Mouse (Mus musculus) liver, embryonic 12.5 days (tissue): ENCODE results near the gene Olfr522. TPM values are rescaled to one million over a fixed set of nuclear protein-coding genes. Genes with fewer than 3 reads are reported as not detected.
A peak's percentile ranks its signal among the peaks of the same experiment; 100 is the strongest.

Experiments
- ATAC-seq: fragments of 200-750 bp; cut with Nextera tagmentation; 2 replicates; pipeline ENCODE4 v1.8.0; 2017; ENCODE audit warnings: moderate number of reproducible peaks, mild to moderate bottlenecking, moderate library complexity
- H3K27ac ChIP-seq: fragments of 300-500 bp; sonication (generic); 2 replicates; pipeline ENCODE4 v1.5.1; 2016; ENCODE audit warnings: mild to moderate bottlenecking
- H3K27me3 ChIP-seq: fragments of 300-500 bp; sonication (generic); replicated peaks from 2 replicates; pipeline ENCODE4 v1.6.1; 2016; ENCODE audit warnings: mild to moderate bottlenecking, moderate library complexity
- H3K36me3 ChIP-seq: fragments of 300-500 bp; sonication (generic); 2 replicates; pipeline ENCODE4 v1.6.1; 2016; ENCODE audit warnings: mild to moderate bottlenecking, moderate library complexity
- H3K4me1 ChIP-seq: fragments of 300-500 bp; sonication (generic); 2 replicates; pipeline ENCODE4 v1.6.1; 2016
- H3K4me2 ChIP-seq: fragments of 300-500 bp; sonication (generic); 2 replicates; pipeline ENCODE4 v1.6.1; 2016; ENCODE audit warnings: mild to moderate bottlenecking, moderate library complexity
- H3K4me3 ChIP-seq: fragments of 300-500 bp; sonication (generic); 2 replicates; pipeline ENCODE4 v1.5.1; 2016; ENCODE audit warnings: mild to moderate bottlenecking, moderate library complexity
- H3K9ac ChIP-seq: fragments of 300-500 bp; sonication (generic); 2 replicates; pipeline ENCODE4 v1.6.1; 2016; ENCODE audit warnings: mild to moderate bottlenecking, moderate library complexity
- H3K9me3 ChIP-seq: fragments of 300-500 bp; sonication (generic); replicated peaks from 2 replicates; pipeline ENCODE4 v1.6.1; 2016; ENCODE audit warnings: mild to moderate bottlenecking, moderate library complexity
- WGBS: fragments of 180-500 bp; shearing (Covaris S2); methylation state at CpG from one replicate; pipeline ENCODE4 v1.1.7; 2016; ENCODE audit not compliant: insufficient replicate concordance; 5-methylcytosine and 5-hydroxymethylcytosine counted together
- polyA plus RNA-seq: library from polyadenylated mRNA; unstranded; fragments of >200 nt; fragmentation: Nextera tagmentation; extraction: Ambion mirVana; gene quantifications from 2 replicates; pipeline ENCODE4 v1.2.1, GENCODE M21; 2016

Olfr522 gene
- polyA plus RNA-seq, 1 experiment from 2014 or later: not detected

DNA sequence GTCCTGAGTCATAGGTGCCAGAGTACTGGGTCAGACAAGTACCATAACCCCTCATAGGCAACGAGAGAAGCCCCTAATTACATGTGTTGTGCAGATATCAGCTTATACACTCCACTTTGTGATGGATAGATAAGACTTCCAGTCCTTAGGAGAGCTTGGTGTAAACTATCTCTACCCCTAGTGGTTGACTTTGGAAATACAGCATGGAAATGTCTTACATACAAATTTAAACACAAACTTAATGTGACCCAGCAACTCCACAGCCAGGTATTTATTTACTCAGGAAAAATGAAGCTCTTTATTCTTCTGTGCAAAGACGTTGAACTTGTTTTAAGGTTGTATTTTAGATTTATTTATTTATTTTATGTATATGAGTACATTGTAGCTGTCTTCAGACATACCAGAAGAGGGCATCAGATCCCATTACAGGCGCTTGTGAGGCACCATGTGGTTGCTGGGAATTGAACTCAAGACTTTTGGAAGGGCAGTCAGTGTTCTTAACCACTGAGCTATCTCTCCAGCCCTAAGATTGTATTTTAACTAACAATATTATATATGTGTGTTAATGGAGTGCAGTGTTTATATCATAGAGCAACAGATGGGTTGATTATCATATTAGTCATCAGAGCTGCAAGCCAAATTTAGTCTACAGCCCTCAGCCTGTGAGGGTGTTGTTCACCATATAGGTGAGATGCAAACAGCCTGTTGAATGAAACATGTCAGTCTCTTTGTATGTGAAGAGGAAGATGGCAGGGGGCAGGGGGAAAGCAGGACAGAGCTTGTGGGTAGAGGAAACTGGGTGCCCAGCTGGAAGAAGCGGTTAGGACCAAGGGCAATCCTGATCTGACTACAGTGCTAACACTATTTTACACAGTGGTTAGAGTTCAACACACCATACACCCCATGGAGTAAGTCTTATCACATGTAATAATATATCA is 24.1 kb upstream of the Olfr522 start:
- Histone ChIP-seq H3K4me1 (0 out of 2 replicates have a peak, but pooled peaks cover 4% of the 10 kb centered on the region), H3K9me3 (no peaks in the 10 kb centered on the region), H3K27me3 (no peaks in the 10 kb centered on the region; the same call in 1 of the 2 replicates), H3K36me3 (no peaks in the 10 kb centered on the region), H3K27ac (no peak overlapping the region), H3K4me2 (no peak overlapping the region), H3K9ac (no peak overlapping the region), H3K4me3 (no peak overlapping the region)
- 37% methylated on average over 4 of the region's 4 CpGs for WGBS
- peak; percentile 61; the same call in 1 of the 2 replicates for ATAC-seq

DNA sequence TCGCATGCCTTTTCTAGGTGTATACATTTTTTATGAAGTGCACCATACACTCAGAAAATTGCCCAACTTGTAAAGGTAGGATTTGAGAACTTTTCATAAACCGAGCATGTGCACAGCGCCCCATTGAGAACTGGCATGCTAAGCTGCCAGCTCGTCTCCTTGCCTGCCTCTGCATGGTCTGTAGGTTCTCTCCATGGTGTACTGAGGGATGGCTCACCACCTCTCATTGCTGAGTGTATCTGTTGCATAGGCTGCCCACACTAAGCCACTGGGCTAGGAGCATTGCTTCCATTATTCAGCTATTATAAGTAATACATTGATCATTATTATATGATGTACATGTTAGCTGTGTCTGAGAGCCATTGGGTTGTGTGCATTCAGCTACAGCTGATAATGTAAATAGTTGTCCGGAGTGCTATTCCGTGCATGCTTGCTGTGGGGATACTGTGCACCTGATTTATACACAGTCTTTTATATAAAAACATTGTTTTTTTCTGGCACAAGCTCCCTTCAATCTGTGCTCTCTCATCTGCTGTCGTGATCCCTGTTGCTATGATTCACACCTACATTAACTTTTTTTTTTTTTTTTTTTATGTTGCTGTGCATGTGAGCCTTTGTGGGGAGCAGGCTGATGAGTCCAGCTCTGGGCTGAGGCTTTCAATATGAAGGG is 23.3 kb upstream of the Olfr522 start:
- 0 out of 2 replicates have a peak, but pooled peaks cover 4% of the 10 kb centered on the region for H3K4me1 ChIP-seq
- no peak overlapping the region for H3K4me2 ChIP-seq
- no peaks in the 10 kb centered on the region for H3K9me3 ChIP-seq
- H3K4me3 ChIP-seq: no peak overlapping the region
- ATAC-seq: no peak
- no peak overlapping the region for H3K9ac ChIP-seq
- 64% methylated on average over 7 of the region's 7 CpGs for WGBS
- H3K36me3 ChIP-seq: no peaks in the 10 kb centered on the region
- no peaks in the 10 kb centered on the region; the same call in 1 of the 2 replicates for H3K27me3 ChIP-seq
- no peak overlapping the region for H3K27ac ChIP-seq

- no peak overlapping the region for H3K4me2 ChIP-seq
- no peak overlapping the region for H3K27ac ChIP-seq
- no peak overlapping the region for H3K9ac ChIP-seq
- ATAC-seq: peak; percentile 42; the same call in 1 of the 2 replicates
- H3K36me3 ChIP-seq: no peaks in the 10 kb centered on the region
- 0 out of 2 replicates have a peak, but pooled peaks cover 4% of the 10 kb centered on the region for H3K4me1 ChIP-seq
- no peaks in the 10 kb centered on the region; the same call in 1 of the 2 replicates for H3K27me3 ChIP-seq
- H3K9me3 ChIP-seq: no peaks in the 10 kb centered on the region
- no peak overlapping the region for H3K4me3 ChIP-seq
- 55% methylated on average over 18 of the region's 18 CpGs for WGBS
These were observed 22.4 kb upstream of the Olfr522 start for GRCm38 (mm10) chr7:140186646-140187620.

DNA sequence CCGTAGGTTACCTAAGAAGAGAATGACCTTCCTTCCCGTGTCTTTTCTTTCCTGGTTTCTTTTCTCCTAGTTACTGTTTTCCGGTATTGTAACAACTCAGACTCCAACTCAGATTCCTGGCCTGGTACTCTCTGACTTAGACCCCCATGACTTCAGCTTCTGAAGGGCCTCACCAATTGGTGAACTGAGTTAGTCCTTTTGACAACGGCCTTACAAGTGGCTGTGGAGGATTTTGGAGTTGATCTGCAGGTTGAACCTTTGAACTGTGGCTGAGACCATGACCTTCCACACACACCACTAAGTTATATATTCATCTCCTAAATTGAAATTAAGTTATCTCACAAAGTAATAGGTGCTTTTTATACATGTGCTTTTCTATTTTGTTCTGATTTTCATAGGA is 19.6 kb upstream of the Olfr522 start:
- no peak overlapping the region for H3K4me3 ChIP-seq
- H3K9me3 ChIP-seq: no peaks in the 10 kb centered on the region
- no peaks in the 10 kb centered on the region for H3K4me1 ChIP-seq
- 65% methylated on average over 4 of the region's 4 CpGs for WGBS
- no peak overlapping the region for H3K4me2 ChIP-seq
- no peaks in the 10 kb centered on the region for H3K36me3 ChIP-seq
- no peak overlapping the region for H3K9ac ChIP-seq
- H3K27ac ChIP-seq: no peak overlapping the region
- no peaks in the 10 kb centered on the region; the same call in 1 of the 2 replicates for H3K27me3 ChIP-seq
- no peak for ATAC-seq

- H3K4me3 ChIP-seq: no peak overlapping the region
- no peaks in the 10 kb centered on the region for H3K4me1 ChIP-seq
- no peak overlapping the region for H3K27ac ChIP-seq
- H3K27me3 ChIP-seq: no peaks in the 10 kb centered on the region; the same call in 1 of the 2 replicates
- 44% methylated on average over 2 of the region's 2 CpGs for WGBS
- no peak overlapping the region for H3K4me2 ChIP-seq
- ATAC-seq: no peak
- no peaks in the 10 kb centered on the region for H3K9me3 ChIP-seq
- no peak overlapping the region for H3K9ac ChIP-seq
- H3K36me3 ChIP-seq: no peaks in the 10 kb centered on the region
These were observed 16.1 kb upstream of the Olfr522 start for GRCm38 (mm10) chr7:140180692-140181091.

- H3K27me3 ChIP-seq: no peaks in the 10 kb centered on the region
- H3K36me3 ChIP-seq: no peaks in the 10 kb centered on the region
- ATAC-seq: no peak
- no peaks in the 10 kb centered on the region for H3K4me1 ChIP-seq
- H3K4me3 ChIP-seq: no peak overlapping the region
- H3K27ac ChIP-seq: no peak overlapping the region
- no peaks in the 10 kb centered on the region for H3K9me3 ChIP-seq
- H3K9ac ChIP-seq: no peak overlapping the region
- H3K4me2 ChIP-seq: no peak overlapping the region
- 79% methylated on average over 2 of the region's 2 CpGs for WGBS
These were observed 14.6 kb upstream of the Olfr522 start for GRCm38 (mm10) chr7:140179176-140179575.

- Histone ChIP-seq H3K9ac (no peak within 1 kb of the TSS), H3K4me2 (no peak within 1 kb of the TSS), H3K27me3 (no peaks in the 10 kb centered on the region), H3K36me3 (no peaks in the 10 kb centered on the region), H3K27ac (no peak within 1 kb of the TSS), H3K9me3 (no peaks in the 10 kb centered on the region), H3K4me3 (no peak within 1 kb of the TSS), H3K4me1 (no peaks in the 10 kb centered on the region)
- 39% methylated on average over 1 of the region's 1 CpGs for WGBS
- ATAC-seq: no peak
These were observed 8.4 kb upstream of the Olfr522 start, which contains the start of gene Olfr523 for GRCm38 (mm10) chr7:140172936-140173335. Olfr523 (plus strand) TSS chr7:140173217.

DNA sequence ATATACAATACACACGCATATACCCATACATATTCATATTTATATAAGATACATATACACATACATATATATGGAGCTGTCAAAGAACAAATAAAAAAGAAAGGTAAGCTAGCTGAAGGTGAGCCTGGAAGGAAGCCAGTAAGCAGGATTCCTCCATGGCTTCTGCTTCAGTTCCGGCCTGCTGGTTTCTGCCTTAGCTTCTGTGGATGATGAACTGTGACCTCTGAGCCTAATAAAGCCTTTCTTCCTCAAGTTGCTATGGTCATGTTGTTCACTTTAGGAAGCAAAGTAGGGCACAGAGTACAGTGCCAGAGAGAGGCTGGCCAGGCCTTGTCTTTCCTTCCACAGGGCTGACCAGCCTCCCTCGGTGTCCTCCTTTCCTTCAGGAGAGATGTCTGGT is 6.3 kb upstream of the Olfr522 start:
- H3K36me3 ChIP-seq: no peaks in the 10 kb centered on the region
- H3K4me2 ChIP-seq: no peak overlapping the region
- H3K4me1 ChIP-seq: no peaks in the 10 kb centered on the region
- no peak overlapping the region for H3K4me3 ChIP-seq
- no peak overlapping the region for H3K9ac ChIP-seq
- no peak overlapping the region for H3K27ac ChIP-seq
- no peaks in the 10 kb centered on the region for H3K27me3 ChIP-seq
- WGBS: 80% methylated on average over 3 of the region's 3 CpGs
- no peak for ATAC-seq
- H3K9me3 ChIP-seq: no peaks in the 10 kb centered on the region

- Histone ChIP-seq H3K9ac (no peak overlapping the region), H3K4me3 (no peak overlapping the region), H3K4me2 (no peak overlapping the region), H3K9me3 (no peaks in the 10 kb centered on the region), H3K4me1 (no peaks in the 10 kb centered on the region), H3K27ac (no peak overlapping the region), H3K36me3 (no peaks in the 10 kb centered on the region), H3K27me3 (no peaks in the 10 kb centered on the region)
- 65% methylated on average over 4 of the region's 4 CpGs for WGBS
- ATAC-seq: no peak
These were observed 4.8 kb upstream of the Olfr522 start for GRCm38 (mm10) chr7:140169386-140169785.

DNA sequence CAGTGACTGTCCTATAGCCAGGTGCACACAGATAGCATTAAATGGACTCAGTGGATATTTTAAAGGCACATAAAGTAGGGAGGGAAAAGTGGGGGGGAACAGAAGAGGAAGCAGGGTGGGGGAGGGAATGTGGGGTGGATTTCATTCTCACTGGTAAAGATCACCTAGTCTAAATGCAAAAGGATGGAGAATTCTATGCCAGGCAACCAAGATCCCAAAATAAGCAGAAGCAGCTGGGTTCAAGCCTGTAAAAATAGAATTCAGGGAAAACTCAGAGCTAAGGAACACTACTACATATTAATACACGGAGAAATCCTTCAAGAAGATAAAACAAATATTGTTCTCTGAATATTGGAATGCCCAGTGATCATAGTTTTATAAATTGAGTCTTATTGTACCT is 3.4 kb upstream of the Olfr522 start:
- WGBS: 54% methylated on average over 1 of the region's 1 CpGs
- ATAC-seq: no peak

GRCm38 (mm10) chr7:140160363-140160762 is 4.2 kb downstream of the Olfr522 start:
- Histone ChIP-seq H3K9me3 (no peaks in the 10 kb centered on the region), H3K36me3 (no peaks in the 10 kb centered on the region), H3K4me3 (no peak overlapping the region), H3K4me2 (no peak overlapping the region), H3K27ac (no peak overlapping the region), H3K27me3 (peaks cover 22% of the 10 kb centered on the region), H3K9ac (no peak overlapping the region), H3K4me1 (no peaks in the 10 kb centered on the region)
- ATAC-seq: no peak
- WGBS: 58% methylated on average over 3 of the region's 3 CpGs

More for the DNA sequence above, 3.4 kb upstream of the Olfr522 start:
- no peaks in the 10 kb centered on the region for H3K4me1 ChIP-seq
- H3K27ac ChIP-seq: no peak overlapping the region
- no peaks in the 10 kb centered on the region for H3K27me3 ChIP-seq
- H3K4me3 ChIP-seq: no peak overlapping the region
- H3K9me3 ChIP-seq: no peaks in the 10 kb centered on the region
- no peak overlapping the region for H3K4me2 ChIP-seq
- no peaks in the 10 kb centered on the region for H3K36me3 ChIP-seq
- no peak overlapping the region for H3K9ac ChIP-seq
